Comparison of ENCODE assay signal across 10 mouse cellular contexts in the genomic region with DNA sequence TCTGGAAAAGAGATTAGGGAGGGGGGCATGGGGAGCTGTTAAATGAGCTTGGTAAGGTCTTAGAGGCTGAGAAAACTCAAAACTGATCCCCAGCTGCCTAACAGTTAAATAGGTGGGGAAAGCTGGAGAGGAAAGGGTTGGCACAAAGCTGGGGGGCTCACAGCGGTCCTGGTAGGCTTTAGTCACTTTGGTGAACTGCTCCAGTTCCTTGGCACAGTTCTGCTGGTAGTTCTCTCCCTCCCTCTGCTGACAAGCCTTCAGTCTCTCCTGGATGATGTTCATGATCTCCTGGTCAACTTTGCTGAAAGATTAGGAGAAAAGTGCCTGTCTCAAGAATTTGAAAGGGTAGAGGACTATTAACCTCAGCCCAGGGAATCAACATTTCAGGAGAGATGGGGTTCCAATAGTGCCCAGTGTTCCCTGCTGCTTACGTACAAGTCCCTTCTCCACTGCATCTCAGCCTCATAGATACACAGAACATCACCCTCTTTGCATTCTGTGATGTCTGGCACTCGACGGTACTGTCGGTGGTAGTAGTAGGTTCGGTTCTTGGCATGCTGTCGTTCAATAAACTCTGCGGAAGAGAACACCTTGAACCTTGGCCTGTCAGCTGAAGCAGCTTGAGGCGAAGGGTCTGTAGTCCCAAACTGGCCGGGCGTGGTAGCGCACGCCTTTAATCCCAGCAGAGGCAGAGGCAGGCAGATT. TPM values are rescaled to one million over a fixed set of nuclear protein-coding genes. Genes with fewer than 3 reads are reported as not detected.
DNase-seq lines count a peak whose midpoint lies in the region; ATAC-seq and TF ChIP-seq lines count a peak whose summit lies in the region.
"Had no signal": no experiment of that assay in that cellular context is flagged by ENCODE, and none has a peak within 500 bp of the region (broad histone marks: within the 10 kb centered on the region; RNA-seq: fewer than 3 reads in every experiment).

No protein-coding gene starts in this region.

- DNase-seq in heart, adult 11 months: peak; percentile 91
- no peak for DNase-seq in heart, postnatal 14 days
- peak; percentile 76 for DNase-seq in MEL (ENCODE audit: low read depth, low spot score)
- DNase-seq in hindbrain, embryonic 11.5 days (ENCODE audit: low spot score): peak; percentile 18
- peak; percentile 89 for DNase-seq in midbrain, embryonic 11.5 days (ENCODE audit: low spot score, missing footprints)
- no peak for DNase-seq in frontal cortex, adult 2 months (ENCODE audit: extremely low spot score in 1 of 2, low spot score in 1 of 2)
- no peak for DNase-seq in spleen, adult 12 weeks (ENCODE audit: low spot score)
- no peak for DNase-seq in lung, postnatal 14 days

- no peaks in the 10 kb centered on the region for H3K9me3 ChIP-seq in MEL (replicated peaks; ENCODE audit: insufficient read depth, low read length)
- H3K9me3 ChIP-seq in hindbrain, embryonic 11.5 days (ENCODE audit: control insufficient read depth, low read length): no peaks in the 10 kb centered on the region
- no peaks in the 10 kb centered on the region for H3K9me3 ChIP-seq in midbrain, embryonic 11.5 days (ENCODE audit: control insufficient read depth, low read length)

- WGBS in hindbrain, embryonic 11.5 days: 33% methylated on average over 13 of the region's 13 CpGs
- WGBS in midbrain, embryonic 11.5 days: 40% methylated on average over 13 of the region's 13 CpGs

- ATAC-seq in hindbrain, embryonic 11.5 days (ENCODE audit: low FRiP score): no peak
- ATAC-seq in midbrain, embryonic 11.5 days (ENCODE audit: low FRiP score): no peak
- ATAC-seq: Patski had no signal

- peaks cover 51% of the 10 kb centered on the region for H3K79me2 ChIP-seq in MEL (ENCODE audit: control insufficient read depth, insufficient read depth, low read length, poor library complexity)

- TF ChIP-seq EP300 in MEL (IDR thresholded peaks at IDR 0.05; ENCODE audit: low read depth in 1 of 2, low read length in 2 of 2): no peak

- H3K36me3 ChIP-seq in MEL (ENCODE audit: control insufficient read depth in 1 of 2, insufficient read depth in 2 of 2, low read length in 2 of 2): peaks cover 5 to 15% of the 10 kb centered on the region in 2 experiments; a peak in 3 of 4 replicates
- 0 out of 2 replicates have a peak, but pooled peaks cover 4% of the 10 kb centered on the region for H3K36me3 ChIP-seq in hindbrain, embryonic 11.5 days (ENCODE audit: control insufficient read depth, insufficient read depth, low read length)
- peaks cover 11% of the 10 kb centered on the region for H3K36me3 ChIP-seq in midbrain, embryonic 11.5 days (ENCODE audit: control insufficient read depth, insufficient read depth, low read length)

- H3K9ac ChIP-seq in MEL (ENCODE audit: control insufficient read depth, low read depth, low read length, poor library complexity, severe bottlenecking): peak overlapping the region; percentile 79
- no peak overlapping the region for H3K9ac ChIP-seq in hindbrain, embryonic 11.5 days (ENCODE audit: low read depth, low read length)
- no peak overlapping the region; the same call in 1 of the 2 replicates for H3K9ac ChIP-seq in midbrain, embryonic 11.5 days (ENCODE audit: low read length)

- TF ChIP-seq POLR2A in MEL (IDR thresholded peaks at IDR 0.05; ENCODE audit: control insufficient read depth in 1 of 2, insufficient read depth in 1 of 2, low read depth in 1 of 2, low read length in 2 of 2, poor library complexity in 1 of 2): peak; percentile 24 to 79; a peak in 3 of 4 replicates

- H3K4me1 ChIP-seq in MEL (ENCODE audit: control insufficient read depth in 1 of 2, insufficient read depth in 2 of 2, low read length in 2 of 2): peaks cover 0 to 14% of the 10 kb centered on the region in 2 experiments; a peak in 3 of 4 replicates
- H3K4me1 ChIP-seq in hindbrain, embryonic 11.5 days (replicated peaks; ENCODE audit: control insufficient read depth, insufficient read depth, low read length): peaks cover 10% of the 10 kb centered on the region
- peaks cover 15% of the 10 kb centered on the region for H3K4me1 ChIP-seq in midbrain, embryonic 11.5 days (ENCODE audit: control insufficient read depth, insufficient read depth, low read length)

- no peak overlapping the region for H3K4me2 ChIP-seq in hindbrain, embryonic 11.5 days (replicated peaks; ENCODE audit: low read depth, low read length)
- H3K4me2 ChIP-seq in midbrain, embryonic 11.5 days: no peak overlapping the region; the same call in 1 of the 2 replicates

- H3K4me3 ChIP-seq in MEL (ENCODE audit: control insufficient read depth in 1 of 2, insufficient read depth in 1 of 2, low read depth in 2 of 2, low read length in 2 of 2): peak overlapping the region; percentile 69 to 70
- no peak overlapping the region for H3K4me3 ChIP-seq in hindbrain, embryonic 11.5 days (ENCODE audit: low read depth, low read length)
- 0 out of 2 replicates have a peak overlapping the region, but pooled peaks have one; percentile 3 for H3K4me3 ChIP-seq in midbrain, embryonic 11.5 days (ENCODE audit: low read depth, low read length)

- peak overlapping the region; percentile 65 for H3K27ac ChIP-seq in MEL (ENCODE audit: control insufficient read depth, low read depth, low read length)
- no peak overlapping the region for H3K27ac ChIP-seq in hindbrain, embryonic 11.5 days (ENCODE audit: low read depth, low read length)
- no peak overlapping the region for H3K27ac ChIP-seq in midbrain, embryonic 11.5 days (ENCODE audit: low read depth, low read length)

- no peak for TF ChIP-seq CTCF in MEL (IDR thresholded peaks at IDR 0.05 in 2 of 3, conservative IDR thresholded peaks at IDR 0.05 in 1 of 3; ENCODE audit: control insufficient read depth in 1 of 3, insufficient read depth in 1 of 3, low read depth in 2 of 3, low read length in 3 of 3, poor library complexity in 1 of 3, severe bottlenecking in 1 of 3)

- H3K27me3 ChIP-seq in MEL (ENCODE audit: control insufficient read depth in 1 of 2, insufficient read depth in 2 of 2, low read length in 2 of 2): no peaks in the 10 kb centered on the region
- H3K27me3 ChIP-seq in hindbrain, embryonic 11.5 days (ENCODE audit: control insufficient read depth, insufficient read depth, low read length): no peaks in the 10 kb centered on the region
- no peaks in the 10 kb centered on the region for H3K27me3 ChIP-seq in midbrain, embryonic 11.5 days (ENCODE audit: control insufficient read depth, insufficient read depth, low read length)
- H3K27me3 ChIP-seq: Patski had no signal

- TF ChIP-seq RAD21 in MEL (IDR thresholded peaks at IDR 0.05; ENCODE audit: low read depth, low read length): no peak

- intact Hi-C loops in heart, postnatal 14 days (cut with DNase I): no loop called here

TF ChIP-seq in MEL, 35 proteins besides CTCF, POLR2A, EP300 and RAD21 (continues in another document):
- TF ChIP-seq MEF2A (IDR thresholded peaks at IDR 0.05; ENCODE audit: extremely low read depth, insufficient replicate concordance, low read depth, low read length, poor library complexity, severe bottlenecking): no peak
- TF ChIP-seq USF1 (IDR thresholded peaks at IDR 0.05; ENCODE audit: low read depth, low read length): no peak
- no peak for TF ChIP-seq KAT2A (conservative IDR thresholded peaks at IDR 0.05; ENCODE audit: low read depth, low read length)

RNA-seq across cellular contexts. Expression of a gene that starts 1.9 kb away (rescaled TPM):
- total RNA-seq in heart, postnatal 14 days (2021): 100 to 1,000 TPM; 939 to 954 TPM
- total RNA-seq in MEL (2012; rRNA removed): 258 and 292 TPM in 2 replicates
- polyA plus RNA-seq in MEL (2012; ENCODE audit: insufficient read depth in 1 of 2, insufficient read length in 2 of 2, low read depth in 1 of 2, low replicate concordance in 2 of 2, missing spikeins in 1 of 2): 100 to 1,000 TPM in 1 of 2 experiments, not detected in 1; 230 TPM
- 198 and 223 TPM in 2 replicates for polyA plus RNA-seq in hindbrain, embryonic 11.5 days (2014; fragmentation: Nextera tagmentation; extraction: Ambion mirVana)
- 198 and 210 TPM in 2 replicates for polyA plus RNA-seq in midbrain, embryonic 11.5 days (2014; fragmentation: Nextera tagmentation; extraction: Ambion mirVana)
- polyA plus RNA-seq in frontal cortex, adult 2 months (2012; rRNA removed): 445 and 493 TPM in 2 replicates

RNA-seq across cellular contexts. Expression of a gene that starts 4.5 kb away (rescaled TPM):
- 100 to 1,000 TPM; 673 to 751 TPM for total RNA-seq in heart, postnatal 14 days (2021)
- 3,755 and 4,516 TPM in 2 replicates for total RNA-seq in MEL (2012; rRNA removed)
- 1,000 to 10,000 TPM in 1 of 2 experiments, not detected in 1; 1,852 TPM for polyA plus RNA-seq in MEL (2012; ENCODE audit: insufficient read depth in 1 of 2, insufficient read length in 2 of 2, low read depth in 1 of 2, low replicate concordance in 2 of 2, missing spikeins in 1 of 2)
- 1,264 and 1,299 TPM in 2 replicates for polyA plus RNA-seq in hindbrain, embryonic 11.5 days (2014; fragmentation: Nextera tagmentation; extraction: Ambion mirVana)
- 1,270 and 1,392 TPM in 2 replicates for polyA plus RNA-seq in midbrain, embryonic 11.5 days (2014; fragmentation: Nextera tagmentation; extraction: Ambion mirVana)
- 967 and 1,066 TPM in 2 replicates for polyA plus RNA-seq in frontal cortex, adult 2 months (2012; rRNA removed)

RNA-seq across cellular contexts. Expression of a gene that starts 4.5 kb away (rescaled TPM):
- total RNA-seq in heart, postnatal 14 days (2021): not detected
- total RNA-seq in MEL (2012; rRNA removed): 0.23 and 0.26 TPM in 2 replicates
- polyA plus RNA-seq in MEL (2012; ENCODE audit: insufficient read depth in 1 of 2, insufficient read length in 2 of 2, low read depth in 1 of 2, low replicate concordance in 2 of 2, missing spikeins in 1 of 2): under 1 TPM in 1 of 2 experiments, not detected in 1; 0.40 TPM
- polyA plus RNA-seq in hindbrain, embryonic 11.5 days (2014; fragmentation: Nextera tagmentation; extraction: Ambion mirVana): not detected in 2 replicates
- 0.22 TPM in 1 of 2 replicates, not detected in the other for polyA plus RNA-seq in midbrain, embryonic 11.5 days (2014; fragmentation: Nextera tagmentation; extraction: Ambion mirVana)
- 0.11 and 0.38 TPM in 2 replicates for polyA plus RNA-seq in frontal cortex, adult 2 months (2012; rRNA removed)
- total RNA-seq: hematopoietic stem cell, adult 5-6 weeks had no signal

RNA-seq across cellular contexts. Expression of a gene that starts 5.2 kb away (rescaled TPM):
- total RNA-seq in heart, postnatal 14 days (2021): 100 to 1,000 TPM; 186 to 197 TPM
- total RNA-seq in MEL (2012; rRNA removed): 0.12 and 0.13 TPM in 2 replicates
- under 1 TPM in 1 of 2 experiments, not detected in 1; 0.24 TPM for polyA plus RNA-seq in MEL (2012; ENCODE audit: insufficient read depth in 1 of 2, insufficient read length in 2 of 2, low read depth in 1 of 2, low replicate concordance in 2 of 2, missing spikeins in 1 of 2)
- 0.11 TPM in 1 of 2 replicates, not detected in the other for polyA plus RNA-seq in hindbrain, embryonic 11.5 days (2014; fragmentation: Nextera tagmentation; extraction: Ambion mirVana)
- polyA plus RNA-seq in midbrain, embryonic 11.5 days (2014; fragmentation: Nextera tagmentation; extraction: Ambion mirVana): not detected in 2 replicates
- polyA plus RNA-seq in frontal cortex, adult 2 months (2012; rRNA removed): 0.56 and 0.65 TPM in 2 replicates
- total RNA-seq: hematopoietic stem cell, adult 5-6 weeks had no signal

RNA-seq across cellular contexts. Expression of a gene that starts 14.1 kb away (rescaled TPM):
- 100 to 1,000 TPM; 214 TPM for total RNA-seq in heart, postnatal 14 days (2021)
- 27.0 and 31.9 TPM in 2 replicates for total RNA-seq in MEL (2012; rRNA removed)
- polyA plus RNA-seq in MEL (2012; ENCODE audit: insufficient read depth in 1 of 2, insufficient read length in 2 of 2, low read depth in 1 of 2, low replicate concordance in 2 of 2, missing spikeins in 1 of 2): 10 to 100 TPM in 1 of 2 experiments, not detected in 1; 58.6 TPM
- polyA plus RNA-seq in hindbrain, embryonic 11.5 days (2014; fragmentation: Nextera tagmentation; extraction: Ambion mirVana): 21.1 and 22.8 TPM in 2 replicates
- polyA plus RNA-seq in midbrain, embryonic 11.5 days (2014; fragmentation: Nextera tagmentation; extraction: Ambion mirVana): 19.2 and 23.0 TPM in 2 replicates
- polyA plus RNA-seq in frontal cortex, adult 2 months (2012; rRNA removed): 32.7 and 37.7 TPM in 2 replicates

Comparison
In these comparisons a context has a peak if more than half of its experiments do, and no peak if none do; other contexts are left out.
1. DNase-seq: peak in heart, adult 11 months (single experiment), MEL (single experiment), hindbrain, embryonic 11.5 days (single experiment) and midbrain, embryonic 11.5 days (single experiment); none in heart, postnatal 14 days (0 of 2), frontal cortex, adult 2 months (0 of 2), spleen, adult 12 weeks (single experiment) and lung, postnatal 14 days (single experiment).